Mouse (Mus musculus) heart, postnatal 0 days (tissue): ENCODE data around the gene Cks2.

Experiments used
- CTCF ChIP-seq: IDR thresholded peaks from 2 replicates; pipeline ENCODE4 v1.5.1; 2016; ENCODE audit warnings: antibody characterized with exemption, control low read depth, low read depth
- EP300 ChIP-seq: IDR thresholded peaks from 2 replicates; pipeline ENCODE4 v1.6.1; 2016; ENCODE audit warnings: antibody characterized with exemption, low read depth

DNA sequence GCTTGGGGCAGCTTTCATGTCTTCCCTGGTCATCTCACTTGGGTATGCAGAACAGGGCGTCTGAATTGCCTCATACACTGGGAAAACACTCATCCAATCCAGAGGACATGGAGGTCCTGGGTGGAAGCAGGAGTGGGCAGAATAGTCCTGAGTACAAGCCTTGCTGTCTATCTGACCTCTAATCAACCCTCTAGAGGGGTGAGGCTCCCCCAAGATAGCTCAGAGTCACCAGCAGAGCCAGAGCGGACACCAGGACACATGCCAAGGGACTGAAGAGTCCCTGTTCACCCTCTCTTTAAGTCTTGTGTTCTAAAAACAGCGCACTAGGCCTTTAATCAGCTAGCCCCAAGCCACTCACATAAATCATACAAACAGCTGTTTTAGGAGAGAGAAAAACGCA, 52.9 kb downstream of the Cks2 start:
- TF ChIP-seq CTCF (no peak), EP300 (no peak)
